Mouse (Mus musculus) stomach, embryonic 16.5 days (tissue): ENCODE data around the gene Hist1h2be. TPM values are rescaled to one million over a fixed set of nuclear protein-coding genes. Genes with fewer than 3 reads are reported as not detected.
"Not testable (repeated sequence)": the region's sequence is repeated elsewhere in the genome, so short reads cannot be mapped to it uniquely, and the experiment has no call there.

ENCODE experiments used
- ATAC-seq: fragments of 200-750 bp; cut with Nextera tagmentation; 2 replicates; pipeline ENCODE4 v1.8.0; 2017; ENCODE audit warnings: moderate number of reproducible peaks, moderate TSS enrichment; ENCODE audit not compliant: insufficient read depth, low FRiP score
- H3K27ac ChIP-seq: fragments of 300-500 bp; sonication (generic); 2 replicates; pipeline ENCODE4 v1.5.1; 2014; ENCODE audit warnings: low read length
- H3K27me3 ChIP-seq: fragments of 300-500 bp; sonication (generic); 2 replicates; pipeline ENCODE4 v1.6.1; 2014; ENCODE audit warnings: low read length, control low read depth, mixed read lengths; ENCODE audit not compliant: control insufficient read depth, insufficient read depth
- H3K36me3 ChIP-seq: fragments of 300-500 bp; sonication (generic); 2 replicates; pipeline ENCODE4 v1.6.1; 2014; ENCODE audit warnings: low read length; ENCODE audit not compliant: control insufficient read depth, insufficient read depth
- H3K4me1 ChIP-seq: fragments of 300-500 bp; sonication (generic); 2 replicates; pipeline ENCODE4 v1.6.1; 2014; ENCODE audit warnings: low read length, control low read depth, mixed read lengths; ENCODE audit not compliant: control insufficient read depth, insufficient read depth
- H3K4me2 ChIP-seq: fragments of 300-500 bp; sonication (generic); 2 replicates; pipeline ENCODE4 v1.6.1; 2014; ENCODE audit warnings: low read depth, low read length, mixed read lengths
- H3K4me3 ChIP-seq: fragments of 300-500 bp; sonication (generic); replicated peaks from 2 replicates; pipeline ENCODE4 v1.5.1; 2014; ENCODE audit warnings: mild to moderate bottlenecking, low read length
- H3K9ac ChIP-seq: fragments of 300-500 bp; sonication (generic); 2 replicates; pipeline ENCODE4 v1.6.1; 2014; ENCODE audit warnings: low read length
- H3K9me3 ChIP-seq: fragments of 300-500 bp; sonication (generic); replicated peaks from 2 replicates; pipeline ENCODE4 v1.6.1; 2016; ENCODE audit warnings: low read length, control low read depth; ENCODE audit not compliant: control insufficient read depth
- WGBS: fragments of 180-500 bp; shearing (Covaris S2); extraction: QIAGEN DNeasy Blood & Tissue Kit; methylation state at CpG from one replicate; pipeline ENCODE4 v1.1.7; 2014; 5-methylcytosine and 5-hydroxymethylcytosine counted together
- polyA plus RNA-seq: library from polyadenylated mRNA; unstranded; fragments of >200 nt; fragmentation: Nextera tagmentation; extraction: Ambion mirVana; gene quantifications from 2 replicates; pipeline ENCODE4 v1.2.1, GENCODE M21; 2015

Gene Hist1h2be
- polyA plus RNA-seq, 1 experiment from 2014 or later, result 3.0 TPM

GRCm38 (mm10) chr13:23554925-23555838, 65.7 kb downstream of the Hist1h2be start:
- Histone ChIP-seq H3K9me3 (no peaks in the 10 kb centered on the region), H3K27me3 (no peaks in the 10 kb centered on the region), H3K4me2 (peak overlapping the region; percentile 94), H3K27ac (peak overlapping the region; percentile 98), H3K4me1 (peaks cover 4% of the 10 kb centered on the region; the same call in 1 of the 2 replicates), H3K4me3 (peak overlapping the region; percentile 67), H3K9ac (peak overlapping the region; percentile 85), H3K36me3 (no peaks in the 10 kb centered on the region)
- ATAC-seq, result peak; percentile 90
- under 1% methylated on average over 51 of the region's 54 CpGs for WGBS

GRCm38 (mm10) chr13:23554393-23554792, 66.5 kb downstream of the Hist1h2be start:
- Histone ChIP-seq H3K36me3 (no peaks in the 10 kb centered on the region), H3K9ac (peak overlapping the region; percentile 85), H3K27me3 (no peaks in the 10 kb centered on the region), H3K4me3 (peak overlapping the region; percentile 67), H3K27ac (peak overlapping the region; percentile 98), H3K4me1 (peaks cover 4% of the 10 kb centered on the region; the same call in 1 of the 2 replicates), H3K4me2 (peak overlapping the region; percentile 94), H3K9me3 (no peaks in the 10 kb centered on the region)
- 18% methylated on average over 9 of the region's 9 CpGs for WGBS
- ATAC-seq, result no peak

GRCm38 (mm10) chr13:23552962-23553361, 68.0 kb downstream of the Hist1h2be start, which contains the start of gene Hist1h1d:
Gene Hist1h1d (plus strand): TSS chr13:23553262.
- peak within 1 kb of the TSS; percentile 50 for H3K4me2 ChIP-seq
- H3K4me1 ChIP-seq, result peaks cover 4% of the 10 kb centered on the region; the same call in 1 of the 2 replicates
- no peak for ATAC-seq
- H3K27ac ChIP-seq, result peak within 1 kb of the TSS; percentile 98
- 0 out of 2 replicates have a peak within 1 kb of the TSS, but pooled peaks have one; percentile 3 for H3K4me3 ChIP-seq
- peak within 1 kb of the TSS; percentile 48 for H3K9ac ChIP-seq
- H3K9me3 ChIP-seq, result no peaks in the 10 kb centered on the region
- H3K27me3 ChIP-seq, result no peaks in the 10 kb centered on the region
- no peaks in the 10 kb centered on the region for H3K36me3 ChIP-seq

- 40% methylated on average over 8 of the region's 8 CpGs for WGBS
- Histone ChIP-seq H3K36me3 (no peaks in the 10 kb centered on the region), H3K4me3 (peak overlapping the region; percentile 50), H3K27ac (peak overlapping the region; percentile 91), H3K27me3 (no peaks in the 10 kb centered on the region), H3K9ac (peak overlapping the region; percentile 48), H3K4me1 (peaks cover 4% of the 10 kb centered on the region; the same call in 1 of the 2 replicates), H3K9me3 (no peaks in the 10 kb centered on the region), H3K4me2 (peak overlapping the region; percentile 50)
- no peak for ATAC-seq
Measured at GRCm38 (mm10) chr13:23551931-23552914, 68.7 kb downstream of the Hist1h2be start.

GRCm38 (mm10) chr13:23551146-23551834, 69.6 kb downstream of the Hist1h2be start, which contains the start of gene Hist1h4f:
Gene Hist1h4f (minus strand): TSS chr13:23551648.
- Histone ChIP-seq H3K9ac (peak within 1 kb of the TSS; percentile 68), H3K27ac (peak within 1 kb of the TSS; percentile 91), H3K4me3 (peak within 1 kb of the TSS; percentile 50), H3K4me2 (peak within 1 kb of the TSS; percentile 50)
- H3K36me3 ChIP-seq, H3K27me3 ChIP-seq, H3K4me1 ChIP-seq, H3K9me3 ChIP-seq: not testable (repeated sequence)
- ATAC-seq, result peak; percentile 86
- WGBS, result 0% methylated on average over 46 of the region's 47 CpGs

GRCm38 (mm10) chr13:23550761-23551145, 70.2 kb downstream of the Hist1h2be start:
- Histone ChIP-seq H3K4me1 (0 out of 2 replicates have a peak, but pooled peaks cover 5% of the 10 kb centered on the region), H3K36me3 (no peaks in the 10 kb centered on the region), H3K4me2 (peak overlapping the region; percentile 50), H3K9ac (peak overlapping the region; percentile 68), H3K4me3 (peak overlapping the region; percentile 50), H3K9me3 (no peaks in the 10 kb centered on the region), H3K27me3 (no peaks in the 10 kb centered on the region), H3K27ac (peak overlapping the region; percentile 91)
- ATAC-seq, result no peak
- 6% methylated on average over 3 of the region's 3 CpGs for WGBS

GRCm38 (mm10) chr13:23546694-23547093, 74.2 kb downstream of the Hist1h2be start:
- Histone ChIP-seq H3K9ac (no peak overlapping the region), H3K9me3 (no peaks in the 10 kb centered on the region), H3K27me3 (no peaks in the 10 kb centered on the region), H3K4me1 (0 out of 2 replicates have a peak, but pooled peaks cover 7% of the 10 kb centered on the region), H3K27ac (no peak overlapping the region), H3K4me2 (no peak overlapping the region), H3K4me3 (no peak overlapping the region), H3K36me3 (no peaks in the 10 kb centered on the region)
- ATAC-seq, result no peak
- 69% methylated on average over 5 of the region's 5 CpGs for WGBS

GRCm38 (mm10) chr13:23544787-23545120, 76.2 kb downstream of the Hist1h2be start:
- Histone ChIP-seq H3K4me2 (0 out of 2 replicates have a peak overlapping the region, but pooled peaks have one; percentile 35), H3K27ac (peak overlapping the region; percentile 60; the same call in 1 of the 2 replicates), H3K9ac (peak overlapping the region; percentile 55; the same call in 1 of the 2 replicates), H3K4me3 (peak overlapping the region; percentile 51)
- 0 out of 2 replicates have a peak, but pooled peaks have one; percentile 3 for ATAC-seq
- not testable (repeated sequence) for H3K36me3 ChIP-seq, H3K4me1 ChIP-seq, H3K9me3 ChIP-seq, H3K27me3 ChIP-seq
- 0% methylated on average over 11 of the region's 14 CpGs for WGBS
